Mouse (Mus musculus) retina, embryonic 14.5 days (tissue): ENCODE results near the gene Atp9a.

Source experiments
- DNase-seq: peaks from one replicate; pipeline ENCODE4 v3.0.0-alpha.2; 2015; ENCODE audit warnings: low spot score

The Atp9a gene

GRCm38 (mm10) chr2:168600750-168601490 lies 141.3 kb downstream of the Atp9a start:
- DNase-seq: peak; percentile 53

- no peak for DNase-seq
Observed at GRCm38 (mm10) chr2:168595693-168596092, 146.5 kb downstream of the Atp9a start.

GRCm38 (mm10) chr2:168593676-168594075 lies 148.5 kb downstream of the Atp9a start:
- no peak for DNase-seq

GRCm38 (mm10) chr2:168593004-168593403 lies 149.2 kb downstream of the Atp9a start:
- peak; percentile 29 for DNase-seq

GRCm38 (mm10) chr2:168591076-168591475 lies 151.1 kb downstream of the Atp9a start:
- no peak for DNase-seq

- DNase-seq: no peak
Observed at GRCm38 (mm10) chr2:168590556-168590955, 151.7 kb downstream of the Atp9a start.

GRCm38 (mm10) chr2:168590168-168590551 lies 152.0 kb downstream of the Atp9a start:
- peak; percentile 47 for DNase-seq

GRCm38 (mm10) chr2:168589368-168590167 lies 152.6 kb downstream of the Atp9a start:
- DNase-seq: peak; percentile 31

GRCm38 (mm10) chr2:168588591-168589367 lies 153.4 kb downstream of the Atp9a start:
- DNase-seq: no peak

GRCm38 (mm10) chr2:168587159-168587558 lies 155.1 kb downstream of the Atp9a start:
- DNase-seq: no peak

GRCm38 (mm10) chr2:168586512-168586911 lies 155.7 kb downstream of the Atp9a start:
- no peak for DNase-seq

- DNase-seq: no peak
Observed at GRCm38 (mm10) chr2:168584857-168585256, 157.4 kb downstream of the Atp9a start.
